Mouse (Mus musculus): ENCODE measurements around the gene Tmem59l. TPM values are rescaled to one million over a fixed set of nuclear protein-coding genes. Genes with fewer than 3 reads are reported as not detected.
"Not testable (repeated sequence)": the region's sequence is repeated elsewhere in the genome, so short reads cannot be mapped to it uniquely, and the experiment has no call there.

The Tmem59l gene
- total RNA-seq (2021), result not detected
- long read RNA-seq, experiment 1, result 0 reads
- long read RNA-seq, experiment 2, result 0 reads

DNA sequence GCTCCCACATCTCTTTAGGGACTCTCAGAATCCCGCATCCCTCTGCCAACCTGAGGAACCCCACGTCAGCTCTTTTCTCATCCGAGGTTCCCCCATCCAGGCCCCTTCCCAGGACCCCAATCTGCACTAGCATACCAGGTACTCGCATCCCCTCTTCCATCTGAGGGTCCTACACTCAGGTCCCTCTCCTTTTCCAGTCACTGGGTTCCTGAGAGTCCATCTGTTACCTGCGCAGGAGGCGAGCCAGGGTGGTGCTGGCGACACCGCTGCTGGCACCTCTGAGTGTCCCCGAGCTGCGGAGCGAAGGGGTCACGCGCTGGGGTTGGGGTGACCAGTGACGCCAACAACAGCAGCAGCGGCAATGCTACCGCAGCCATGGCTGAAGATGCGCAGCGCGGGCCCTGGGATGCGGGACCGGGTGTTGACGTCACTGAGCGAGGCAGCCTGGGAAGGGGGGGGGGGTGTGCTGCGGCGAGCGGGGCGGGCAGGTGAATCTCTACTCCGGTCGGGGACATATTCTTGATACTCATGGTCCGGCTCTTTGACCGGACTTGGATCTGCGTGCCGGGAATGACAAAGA is at the start of gene Tmem59l:
Gene Tmem59l (minus strand): TSS at position 418 of the 580 bp plus-strand sequence.
- no peak for DNase-seq (ENCODE audit: low spot score in 2 of 2)

DNA sequence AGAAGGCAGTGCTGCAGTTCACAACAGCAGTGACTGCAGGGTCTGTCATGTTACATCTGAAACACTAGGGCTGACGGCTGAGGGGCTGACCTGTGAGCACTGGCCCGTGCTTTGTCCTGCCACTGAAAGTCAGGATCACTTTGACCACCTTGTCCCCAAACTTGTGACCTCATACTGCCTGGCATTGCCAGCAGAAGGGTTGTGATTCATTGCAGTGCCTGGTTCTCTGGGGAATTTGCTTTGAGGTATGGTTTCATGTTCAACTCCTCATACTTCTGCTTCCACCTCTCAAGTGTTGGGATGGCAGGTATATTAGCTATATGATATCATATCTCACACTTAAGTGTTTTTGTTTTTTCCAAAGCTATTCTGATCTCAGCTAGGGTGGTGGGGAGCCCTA is 48.5 kb upstream of the Tmem59l start:
- no peak for DNase-seq (ENCODE audit: low spot score in 2 of 2)

DNA sequence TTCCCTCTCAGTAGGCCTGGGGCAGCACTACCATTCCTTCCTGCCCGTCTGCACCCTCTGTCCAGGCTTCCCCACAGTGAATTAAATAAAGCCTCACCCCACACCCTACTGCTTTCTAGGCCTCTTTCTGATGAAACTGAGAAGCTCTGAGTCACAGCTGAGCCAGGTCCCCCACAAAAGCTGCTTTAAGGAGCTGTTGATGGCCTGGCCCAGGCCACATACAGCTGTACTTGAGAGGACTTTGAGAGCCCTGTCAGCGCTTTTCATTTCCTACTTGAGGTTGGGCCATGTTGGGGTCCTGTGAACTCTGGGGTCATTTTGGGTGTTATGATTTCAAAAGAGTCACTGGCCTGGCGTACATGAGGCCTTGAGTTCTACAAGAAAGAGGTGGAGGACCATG is 48.1 kb upstream of the Tmem59l start:
- no peak for DNase-seq (ENCODE audit: low spot score in 2 of 2)

DNA sequence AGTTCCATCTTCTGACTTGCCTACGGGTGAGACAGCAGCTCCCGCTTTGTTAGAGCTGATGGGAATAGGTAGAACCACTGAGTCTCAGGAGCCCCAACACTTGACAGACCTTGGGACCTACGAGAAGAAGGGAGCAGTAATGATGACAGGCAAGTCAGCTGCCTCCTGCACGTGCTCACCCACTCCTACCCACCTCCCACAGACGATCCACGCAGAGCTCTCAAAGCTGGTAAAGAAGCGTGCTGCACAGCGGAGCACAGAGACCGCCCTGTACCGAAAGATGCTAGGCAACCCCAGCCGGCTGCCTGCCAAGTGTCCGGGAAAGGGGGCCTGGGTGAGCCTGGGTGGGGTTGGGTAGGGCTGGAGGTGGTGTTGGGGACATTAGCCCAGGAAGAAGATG is 47.1 kb upstream of the Tmem59l start:
- no peak for DNase-seq (ENCODE audit: low spot score in 2 of 2)

DNA sequence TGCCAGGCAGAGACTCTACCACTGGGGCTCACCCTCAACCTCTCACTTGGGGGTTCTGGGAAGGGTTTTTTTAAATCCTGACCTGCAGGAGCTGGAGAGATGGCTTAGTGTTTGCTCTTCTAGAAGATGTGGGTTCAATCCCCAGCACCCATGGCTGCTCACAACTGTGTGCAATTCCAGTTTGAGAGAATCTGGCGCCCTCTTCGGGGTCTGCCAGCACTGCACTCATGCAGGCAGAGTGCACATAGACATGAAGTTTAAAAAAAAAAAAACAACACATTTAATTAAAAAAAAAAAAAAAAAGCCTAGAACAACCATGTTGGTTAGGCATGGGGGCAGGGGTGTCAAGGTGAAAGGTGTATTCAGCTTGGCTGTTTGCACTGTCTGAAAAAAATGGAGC is 43.2 kb upstream of the Tmem59l start:
- no peak for DNase-seq (ENCODE audit: low spot score in 2 of 2)

DNA sequence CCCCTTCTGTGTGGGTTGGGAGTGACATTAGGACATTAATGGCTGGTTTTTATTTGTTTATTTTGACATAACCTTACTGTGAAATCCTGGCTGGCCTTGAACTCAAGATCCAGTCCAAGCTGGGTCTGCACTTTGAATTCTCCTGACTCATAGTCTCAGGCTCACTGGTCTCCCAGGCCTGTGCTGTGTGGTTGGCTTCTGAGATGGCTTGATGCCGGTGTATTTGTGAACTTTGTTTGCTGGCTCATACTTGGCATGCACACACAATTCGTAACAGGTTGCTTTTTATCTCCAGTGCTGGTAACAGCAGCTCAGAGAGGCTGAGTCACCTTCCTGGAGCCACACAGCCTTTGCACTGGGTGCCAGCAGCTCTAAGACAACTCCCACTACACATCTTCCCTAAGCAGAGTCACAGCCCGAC is 42.6 kb upstream of the Tmem59l start:
- no peak for DNase-seq (ENCODE audit: low spot score in 2 of 2)

DNA sequence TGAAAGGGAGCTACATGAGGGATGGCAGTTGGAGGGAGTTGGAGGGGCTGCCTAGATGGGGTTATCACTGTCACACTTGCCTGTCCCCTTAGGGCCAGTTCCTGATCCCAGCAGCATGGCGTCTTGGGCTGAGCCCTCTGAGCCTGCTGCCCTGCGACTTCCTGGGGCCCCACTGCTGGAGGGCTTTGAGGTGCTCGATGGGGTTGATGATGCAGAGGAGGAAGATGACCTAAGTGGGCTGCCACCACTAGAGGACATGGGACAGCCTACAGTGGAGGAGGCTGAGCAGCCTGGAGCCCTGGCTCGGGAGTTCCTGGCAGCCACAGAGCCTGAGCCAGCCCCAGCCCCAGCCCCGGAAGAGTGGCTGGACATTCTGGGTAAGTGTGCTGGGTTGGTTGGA is 42.1 kb upstream of the Tmem59l start:
- no peak for DNase-seq (ENCODE audit: low spot score in 2 of 2)

DNA sequence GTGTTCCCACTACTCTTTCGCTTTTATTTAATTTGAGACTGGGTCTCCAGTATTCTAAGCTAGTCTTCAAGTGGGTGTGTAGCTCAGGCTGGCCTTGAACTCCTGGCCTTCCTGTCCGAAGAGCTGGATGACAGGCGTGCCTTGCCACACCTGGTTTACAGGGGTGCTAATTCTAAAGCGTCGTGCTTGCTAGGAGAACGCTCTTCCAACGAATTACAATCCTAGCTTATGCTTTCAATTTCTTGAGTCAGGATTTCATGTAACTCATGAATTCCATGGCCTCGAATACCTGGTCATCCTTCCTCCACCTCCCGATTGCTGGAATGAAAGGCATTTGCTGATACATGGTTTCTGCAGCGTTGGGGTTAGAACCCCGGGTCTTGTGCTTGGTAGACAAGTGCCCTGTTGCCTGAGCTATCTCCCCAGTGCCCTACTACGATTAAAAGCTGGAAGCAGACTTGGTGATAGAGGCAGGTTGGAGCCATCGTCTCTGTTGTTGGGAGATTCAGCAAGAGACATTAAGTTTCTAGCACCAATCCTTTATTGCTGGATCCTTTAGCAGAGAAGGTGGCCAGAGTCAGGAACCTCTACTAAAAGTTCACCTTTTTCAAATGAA is 41.1 kb upstream of the Tmem59l start:
- DNase-seq (ENCODE audit: low spot score in 2 of 2), result no peak

DNA sequence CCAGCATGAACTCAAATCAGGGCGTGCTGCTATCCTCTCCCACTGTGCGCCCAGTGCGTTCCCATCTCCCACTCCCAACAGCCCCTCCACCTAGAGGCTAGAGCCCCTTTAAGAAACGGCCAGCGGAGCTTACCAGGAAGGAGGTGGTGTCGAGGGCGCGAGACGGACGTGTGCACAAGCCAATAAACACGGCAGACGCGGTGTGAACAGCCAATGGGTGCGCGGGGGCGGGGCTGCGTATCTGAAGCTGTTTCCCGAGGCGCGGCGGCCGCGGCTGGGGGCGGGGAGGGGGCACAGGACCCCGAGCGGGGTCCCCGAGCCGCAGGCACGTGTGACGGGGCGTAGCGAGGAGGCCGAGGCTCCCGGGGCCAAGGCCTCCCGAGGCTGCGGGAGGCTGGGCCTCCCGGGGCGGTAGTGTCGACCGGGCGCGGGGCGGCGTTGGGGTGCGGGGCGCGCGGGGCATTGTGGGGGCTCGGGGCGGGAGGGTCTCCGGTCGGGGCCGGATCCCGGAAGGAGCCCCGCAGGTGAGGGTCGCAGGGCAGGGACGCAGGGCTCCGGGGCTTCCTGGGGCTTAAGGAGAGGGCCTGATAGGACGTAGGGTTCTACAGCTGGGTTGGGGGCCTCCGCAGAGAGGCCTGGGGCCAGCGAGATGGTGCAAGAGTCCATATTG is 40.5 kb upstream of the Tmem59l start, which contains the start of the genes Fkbp8 and Kxd1:
Gene Fkbp8 (plus strand): TSS at position 213 of the 670 bp plus-strand sequence.
Gene Kxd1 (minus strand): TSS at position 445 of the 670 bp plus-strand sequence.
- peak; percentile 96 to 97 for DNase-seq (ENCODE audit: low spot score in 2 of 2)

DNA sequence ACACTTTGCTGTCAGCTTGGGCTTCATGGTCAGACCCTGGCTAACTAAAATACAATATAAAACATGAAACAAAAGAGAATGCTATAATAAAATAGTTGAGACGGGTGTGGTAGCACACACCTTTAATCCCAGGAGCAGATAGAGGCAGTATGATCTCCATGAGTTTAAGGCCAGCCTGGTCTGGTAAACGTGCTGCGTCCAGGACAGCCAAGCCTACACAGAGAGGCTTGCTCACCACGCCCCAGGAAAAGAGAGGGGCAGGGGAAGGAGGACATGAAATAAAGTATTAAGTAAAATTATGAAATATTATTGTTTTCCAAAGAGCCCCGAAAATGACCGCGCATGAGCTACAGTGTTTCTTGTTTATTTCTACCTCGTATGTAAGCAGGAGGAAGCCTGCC is 40.0 kb upstream of the Tmem59l start:
- DNase-seq (ENCODE audit: low spot score in 2 of 2), result no peak

DNA sequence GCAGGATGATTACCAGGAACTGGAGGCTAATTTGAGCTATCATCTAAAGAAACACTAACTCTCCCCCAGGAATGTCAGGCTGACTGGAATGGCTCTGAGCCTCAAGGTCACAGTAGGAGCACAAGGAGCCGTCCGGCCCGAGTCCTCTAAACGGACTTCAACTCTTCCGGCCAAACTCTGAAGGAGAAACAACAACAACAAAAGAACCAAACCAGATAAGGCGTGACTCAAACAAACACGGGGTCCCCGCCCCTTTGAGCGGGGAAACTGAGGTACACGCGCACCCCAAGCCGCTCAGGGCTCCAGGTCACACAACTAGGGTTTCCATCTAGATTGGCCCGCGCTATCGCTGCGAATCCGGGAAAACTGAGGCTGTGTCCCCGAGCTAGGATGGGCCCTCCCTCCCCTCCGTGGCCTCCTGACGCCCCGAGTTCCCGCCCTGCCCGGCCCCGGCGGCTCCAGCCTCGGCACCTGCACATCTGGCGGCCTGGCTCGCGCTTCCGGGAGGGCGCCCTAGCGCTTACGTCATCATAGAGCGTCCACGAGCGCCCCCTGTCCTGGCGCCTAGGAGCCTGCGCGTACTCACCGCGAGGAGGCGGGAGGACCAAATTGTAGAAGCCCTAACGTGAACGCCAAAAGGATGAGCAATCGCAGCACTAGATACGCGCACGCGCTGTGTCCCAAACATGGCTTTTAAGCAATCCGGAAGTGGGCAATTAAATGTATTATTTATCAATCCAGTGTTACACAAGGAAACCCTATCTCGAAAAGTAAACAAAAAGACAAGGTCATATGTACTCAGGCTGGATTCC is 35.6 kb upstream of the Tmem59l start:
- DNase-seq (ENCODE audit: low spot score in 2 of 2), result peak; percentile 87 to 94

DNA sequence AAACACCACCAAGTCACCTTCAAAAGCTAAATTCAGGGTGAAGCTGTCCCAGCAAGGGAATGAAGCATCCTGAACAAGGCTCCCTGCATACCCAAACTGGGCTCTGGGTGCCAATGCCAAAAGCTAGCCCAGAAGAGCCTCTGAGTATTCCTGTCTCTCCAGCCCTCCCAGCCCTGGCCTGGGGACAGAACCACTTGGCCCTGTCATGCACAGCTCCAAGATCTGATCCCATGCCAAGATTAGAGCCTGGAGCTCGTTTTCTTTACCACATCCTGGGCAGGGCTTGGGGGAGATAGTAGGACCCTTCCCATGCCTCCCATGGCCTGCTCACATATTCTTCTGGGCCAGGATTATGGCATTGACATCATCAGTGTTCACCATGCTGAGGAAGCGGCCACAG is 32.4 kb upstream of the Tmem59l start:
- no peak for DNase-seq (ENCODE audit: low spot score in 2 of 2)

DNA sequence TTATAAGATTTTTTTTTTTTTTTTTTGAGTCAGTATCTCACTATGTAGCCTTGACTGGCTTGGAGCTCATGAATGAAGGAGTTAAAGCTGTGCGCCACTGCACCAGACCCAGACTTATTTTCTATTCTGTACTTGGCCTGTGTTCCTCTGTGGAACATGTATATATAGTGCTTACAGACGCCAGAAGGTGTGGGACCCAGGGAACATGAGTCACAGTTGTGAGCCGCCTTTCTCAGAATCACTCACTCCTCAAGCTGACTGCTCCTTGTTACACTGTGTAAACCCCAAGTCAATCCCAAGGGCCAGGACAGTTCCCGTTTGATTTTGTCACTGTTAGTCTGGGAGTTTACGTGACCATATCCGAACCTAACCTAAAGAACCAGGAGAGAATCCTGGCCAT is 31.9 kb upstream of the Tmem59l start:
- no peak for DNase-seq (ENCODE audit: low spot score in 2 of 2)

DNA sequence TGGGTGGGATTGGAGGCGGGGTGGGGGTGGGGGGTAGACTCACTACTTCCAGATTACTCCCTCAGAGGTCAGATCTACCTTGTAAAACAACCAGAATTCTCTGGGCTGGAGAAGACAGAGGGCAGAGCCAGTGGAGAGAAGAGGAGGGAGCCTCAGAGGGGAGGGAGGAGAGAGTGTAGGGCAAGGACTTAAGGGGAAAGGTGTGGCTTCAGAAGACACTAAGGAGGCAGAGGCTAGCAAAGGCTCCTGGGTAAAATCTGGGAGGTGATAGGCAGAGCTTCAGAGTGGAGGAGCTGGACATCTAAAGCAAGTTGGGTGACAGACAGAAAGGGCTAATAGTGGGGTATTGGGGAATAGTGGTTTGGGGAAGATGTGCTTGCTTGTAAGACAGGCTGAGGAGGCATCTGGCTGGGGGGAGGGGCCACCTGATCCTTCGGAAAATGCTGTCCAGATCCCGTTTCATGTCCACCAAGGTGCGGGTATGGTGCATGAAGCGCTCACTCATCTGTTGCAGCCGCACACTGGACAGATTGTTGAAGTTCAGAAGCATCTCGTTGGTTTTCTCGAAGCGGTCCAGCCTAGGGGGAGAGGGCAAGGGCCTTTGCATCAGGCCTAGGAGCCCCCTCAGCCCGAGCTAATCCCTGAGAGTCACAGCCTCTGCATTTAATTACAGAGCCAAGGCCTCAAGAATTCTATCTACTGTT is 30.9 kb upstream of the Tmem59l start:
- DNase-seq (ENCODE audit: low spot score in 2 of 2), result no peak

DNA sequence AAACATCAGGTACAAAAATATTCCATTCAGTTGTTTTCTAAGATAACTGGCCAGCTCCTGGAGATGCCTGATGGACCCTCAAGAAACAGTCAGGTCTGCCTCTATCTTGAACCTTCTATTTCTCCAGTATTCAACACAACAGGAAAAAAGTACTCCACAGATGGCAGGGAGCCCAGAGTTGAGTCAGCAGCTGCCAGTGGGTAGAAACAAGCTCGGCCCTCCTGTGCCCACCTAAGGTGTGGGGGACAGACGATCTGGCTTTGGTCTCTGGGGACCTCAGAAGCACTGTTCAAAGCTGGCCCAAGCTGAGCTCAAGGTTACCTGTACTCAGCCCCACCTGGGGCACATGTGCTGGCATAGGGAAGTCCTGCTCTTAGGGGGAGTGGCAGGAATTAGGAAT is 26.3 kb upstream of the Tmem59l start:
- DNase-seq (ENCODE audit: low spot score in 2 of 2), result no peak

DNA sequence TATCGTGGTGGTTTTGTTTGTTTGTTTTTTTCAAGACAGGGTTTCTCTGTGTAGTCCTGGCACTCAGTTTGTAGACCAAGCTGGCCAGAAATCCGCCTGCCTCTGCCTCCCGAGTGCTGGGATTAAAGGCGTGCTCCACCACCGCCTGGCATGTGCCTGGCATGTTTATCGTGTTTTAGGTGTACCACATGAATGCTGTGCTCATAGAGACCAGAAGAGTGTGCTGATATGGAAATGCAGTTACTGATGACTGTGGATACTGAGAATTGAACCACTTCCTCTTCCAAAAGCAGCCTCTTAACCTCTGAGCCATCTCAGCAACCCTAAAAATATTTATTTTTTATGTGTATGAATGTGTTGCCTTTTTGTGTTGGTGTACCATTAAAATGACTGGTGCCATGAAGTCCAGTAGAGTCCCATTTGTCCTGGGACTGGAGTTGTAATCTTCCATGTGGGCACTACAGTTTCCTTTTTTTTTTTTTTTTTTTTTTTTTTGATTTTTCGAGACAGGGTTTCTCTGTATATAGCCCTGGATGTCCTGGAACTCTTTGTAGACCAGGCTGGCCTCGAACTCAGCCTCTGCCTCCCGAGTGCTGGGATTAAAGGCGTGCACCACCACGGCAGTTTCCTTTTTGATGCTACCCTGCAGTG is 25.2 kb upstream of the Tmem59l start:
- DNase-seq (ENCODE audit: low spot score in 2 of 2), result no peak

DNA sequence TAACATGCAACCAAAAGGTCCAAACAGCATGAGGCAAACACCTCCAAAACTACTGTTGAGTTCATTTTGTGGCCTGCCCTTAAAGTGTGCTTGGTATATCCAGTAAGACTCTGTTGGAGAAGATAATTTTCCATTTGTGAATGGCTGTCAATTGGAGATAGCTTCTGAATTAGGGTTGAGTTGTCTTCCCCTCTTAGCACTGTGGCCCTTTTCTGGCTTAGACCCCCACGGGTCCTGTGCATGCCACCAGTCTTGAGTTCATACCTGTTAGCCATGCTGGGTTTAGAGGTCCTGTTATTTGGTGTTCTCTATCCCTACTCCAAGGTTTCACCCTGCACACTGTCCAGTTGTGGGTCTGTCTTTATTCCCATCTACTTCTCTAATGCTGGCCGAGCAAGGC is 24.6 kb upstream of the Tmem59l start:
- no peak for DNase-seq (ENCODE audit: low spot score in 2 of 2)

DNA sequence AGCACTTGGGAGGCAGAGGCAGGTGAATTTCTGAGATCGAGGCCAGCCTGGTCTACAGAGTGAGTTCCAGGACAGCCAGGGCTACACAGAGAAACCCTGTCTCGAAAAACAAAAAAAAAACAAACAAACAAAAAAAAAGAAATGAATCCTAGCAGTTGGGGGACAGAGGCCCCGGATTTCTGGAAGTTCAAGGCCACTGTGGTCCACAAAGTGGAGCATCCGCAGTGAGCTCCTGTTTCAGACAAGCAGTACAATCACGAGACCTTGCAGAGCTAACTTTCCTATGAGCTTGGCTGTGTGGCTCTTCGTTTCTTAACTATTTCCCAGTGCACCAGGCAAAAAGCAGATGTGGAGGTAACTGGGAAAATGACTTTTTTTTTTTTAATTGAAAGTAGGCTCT is 24.0 kb upstream of the Tmem59l start:
- DNase-seq (ENCODE audit: low spot score in 2 of 2), result not testable (repeated sequence)

DNA sequence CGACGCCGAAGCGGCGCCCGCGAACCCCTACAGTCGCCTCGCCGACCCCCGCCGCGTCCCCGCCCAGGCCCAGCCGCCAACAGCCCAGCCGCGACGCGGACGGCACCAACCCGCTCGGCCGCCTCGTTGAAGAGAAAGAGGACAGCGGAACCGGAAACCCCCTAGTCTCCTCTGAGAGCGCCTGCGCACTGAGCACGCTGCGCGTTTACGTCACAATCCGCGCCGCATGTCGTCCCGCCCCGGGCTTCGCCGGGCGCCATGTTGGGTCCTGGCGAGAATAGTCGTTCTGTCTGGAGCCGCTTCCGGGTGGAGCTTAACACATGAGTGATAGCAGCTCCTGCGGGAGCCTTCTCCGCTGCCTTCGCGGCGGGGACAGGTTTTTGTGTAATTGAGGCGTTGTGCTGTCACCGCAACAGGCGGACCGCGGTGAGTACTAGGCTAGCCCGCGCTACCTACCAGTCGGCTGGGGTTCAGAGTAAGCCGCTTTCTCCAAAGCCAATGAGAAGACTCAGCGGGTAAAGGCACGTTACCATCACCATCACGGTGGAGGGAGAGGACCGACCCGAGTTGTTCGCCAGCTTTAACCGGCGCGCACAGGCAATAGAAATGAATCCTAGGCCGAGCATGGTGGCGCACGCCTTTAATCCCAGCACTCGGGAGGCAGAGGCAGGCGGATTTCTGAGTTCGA is 23.2 kb upstream of the Tmem59l start, which contains the start of gene Uba52:
Gene Uba52 (minus strand): TSS at position 574 of the 688 bp plus-strand sequence.
- DNase-seq (ENCODE audit: low spot score in 2 of 2), result peak; percentile 95 to 97

Measured in gastrocnemius, postnatal 4 days (tissue).